Mouse (Mus musculus): ENCODE measurements around the gene Gpr61.

- TF ChIP-seq GATA1 (IDR thresholded peaks at IDR 0.05; ENCODE audit: borderline replicate concordance, low read length) (no peak), FLI1 (IDR thresholded peaks at IDR 0.05; ENCODE audit: low read length) (no peak)
Observed at GRCm38 (mm10) chr3:108128520-108128919, 26.2 kb downstream of the Gpr61 start.
